Mouse (Mus musculus): ENCODE data around the gene Prrg2. TPM values are rescaled to one million over a fixed set of nuclear protein-coding genes. Genes with fewer than 3 reads are reported as not detected.
A peak's percentile ranks its signal among the peaks of the same experiment; 100 is the strongest.

The Prrg2 gene
- total RNA-seq, 2 experiments from 2014 or later = 10.2 to 10.4 TPM

GRCm38 (mm10) chr7:45060632-45061122, 1.8 kb downstream of the Prrg2 start:
- no peak for DNase-seq (ENCODE audit: low spot score)

GRCm38 (mm10) chr7:45058607-45059571, 3.6 kb downstream of the Prrg2 start:
- no peak for DNase-seq (ENCODE audit: low spot score)

- no peak for DNase-seq (ENCODE audit: low spot score)
These were observed 5.5 kb downstream of the Prrg2 start for GRCm38 (mm10) chr7:45056972-45057348.

GRCm38 (mm10) chr7:45056329-45056971, 6.0 kb downstream of the Prrg2 start:
- no peak for DNase-seq (ENCODE audit: low spot score)

- peak; percentile 95 for DNase-seq (ENCODE audit: low spot score)
These were observed 8.5 kb downstream of the Prrg2 start for GRCm38 (mm10) chr7:45053931-45054510.

GRCm38 (mm10) chr7:45053117-45053930, 9.2 kb downstream of the Prrg2 start:
- peak; percentile 71 for DNase-seq (ENCODE audit: low spot score)

GRCm38 (mm10) chr7:45052862-45053116, 9.7 kb downstream of the Prrg2 start, which contains the start of gene Prr12:
TSS of gene Prr12 (minus strand) at chr7:45052881.
- no peak for DNase-seq (ENCODE audit: low spot score)

GRCm38 (mm10) chr7:45052181-45052861, 10.2 kb downstream of the Prrg2 start:
- DNase-seq (ENCODE audit: low spot score) = peak; percentile 37

GRCm38 (mm10) chr7:45051601-45051974, 10.9 kb downstream of the Prrg2 start:
- no peak for DNase-seq (ENCODE audit: low spot score)

- DNase-seq (ENCODE audit: low spot score) = peak; percentile 72
These were observed 11.4 kb downstream of the Prrg2 start for GRCm38 (mm10) chr7:45050945-45051600.

- DNase-seq (ENCODE audit: low spot score) = no peak
These were observed 13.4 kb downstream of the Prrg2 start for GRCm38 (mm10) chr7:45048923-45049657.

GRCm38 (mm10) chr7:45048001-45048890, 14.2 kb downstream of the Prrg2 start:
- no peak for DNase-seq (ENCODE audit: low spot score)

GRCm38 (mm10) chr7:45047491-45047890, 15.0 kb downstream of the Prrg2 start:
- DNase-seq (ENCODE audit: low spot score) = no peak

GRCm38 (mm10) chr7:45046853-45047350, 15.6 kb downstream of the Prrg2 start:
- no peak for DNase-seq (ENCODE audit: low spot score)

GRCm38 (mm10) chr7:45045741-45046140, 16.7 kb downstream of the Prrg2 start:
- DNase-seq (ENCODE audit: low spot score) = no peak

- DNase-seq (ENCODE audit: low spot score) = no peak
These were observed 19.2 kb downstream of the Prrg2 start for GRCm38 (mm10) chr7:45043307-45043706.

- peak; percentile 80 for DNase-seq (ENCODE audit: low spot score)
These were observed 21.6 kb downstream of the Prrg2 start for GRCm38 (mm10) chr7:45040851-45041250.

GRCm38 (mm10) chr7:45038411-45038810, 24.1 kb downstream of the Prrg2 start:
- DNase-seq (ENCODE audit: low spot score) = no peak
